14 mouse cellular contexts compared by ENCODE assay signal in genomic region chr5:35070953-35071352, GRCm38 (mm10). TPM values are rescaled to one million over a fixed set of nuclear protein-coding genes. Genes with fewer than 3 reads are reported as not detected.
DNase-seq lines count a peak whose midpoint lies in the region; ATAC-seq and TF ChIP-seq lines count a peak whose summit lies in the region.
"Had no signal": no experiment of that assay in that cellular context is flagged by ENCODE, and none has a peak within 500 bp of the region (broad histone marks: within the 10 kb centered on the region; RNA-seq: fewer than 3 reads in every experiment).

No protein-coding gene starts in this region.

- WGBS in cerebellum, adult 2 months = 61% methylated on average over 7 of the region's 7 CpGs
- WGBS in lung, postnatal 0 days = 50% methylated on average over 7 of the region's 7 CpGs
- 28% methylated on average over 7 of the region's 7 CpGs for WGBS in hindbrain, embryonic 14.5 days

- no peak for ATAC-seq in lung, postnatal 0 days
- 0 out of 2 replicates have a peak, but pooled peaks have one; percentile 36 for ATAC-seq in hindbrain, embryonic 14.5 days (ENCODE audit: low FRiP score)

- TF ChIP-seq EP300 in lung, postnatal 0 days (IDR thresholded peaks at IDR 0.05) = no peak

- TF ChIP-seq CTCF in cerebellum, adult 2 months (IDR thresholded peaks at IDR 0.05; ENCODE audit: borderline replicate concordance, insufficient read depth, low read depth, low read length) = no peak
- no peak for TF ChIP-seq CTCF in lung, postnatal 0 days (IDR thresholded peaks at IDR 0.05)

- H3K9me3 ChIP-seq in lung, postnatal 0 days (ENCODE audit: low read length) = no peaks in the 10 kb centered on the region
- no peaks in the 10 kb centered on the region for H3K9me3 ChIP-seq in hindbrain, embryonic 14.5 days (ENCODE audit: control insufficient read depth, low read length)
- H3K9me3 ChIP-seq: G1E; heart, embryonic 15.5 days; midbrain, embryonic 12.5 days had no signal

- no peak overlapping the region for H3K27ac ChIP-seq in cerebellum, adult 2 months (ENCODE audit: insufficient read depth, low read length)
- no peak overlapping the region for H3K27ac ChIP-seq in lung, postnatal 0 days (ENCODE audit: low read length)
- H3K27ac ChIP-seq in hindbrain, embryonic 14.5 days = peak overlapping the region; percentile 56; the same call in 1 of the 2 replicates
- H3K27ac ChIP-seq: heart, embryonic 15.5 days; midbrain, embryonic 12.5 days had no signal

- H3K4me3 ChIP-seq in cerebellum, adult 2 months (replicated peaks; ENCODE audit: insufficient read depth, low read depth, low read length) = no peak overlapping the region
- no peak overlapping the region for H3K4me3 ChIP-seq in lung, postnatal 0 days (ENCODE audit: low read depth, low read length)
- no peak overlapping the region for H3K4me3 ChIP-seq in hindbrain, embryonic 14.5 days (replicated peaks; ENCODE audit: low read length)
- no peak overlapping the region for H3K4me3 ChIP-seq in myocyte
- H3K4me3 ChIP-seq: heart, embryonic 15.5 days; midbrain, embryonic 12.5 days had no signal

- DNase-seq in cerebellum, postnatal 10 days = peak; percentile 68 to 77
- DNase-seq in cerebellum, adult 2 months = no peak
- DNase-seq in lung, postnatal 36 days = peak; percentile 10
- DNase-seq in lung, postnatal 0 days (ENCODE audit: low spot score) = no peak
- DNase-seq in hindbrain, embryonic 14.5 days (ENCODE audit: low spot score) = peak; percentile 37
- no peak for DNase-seq in cerebellum, adult 18-20 months
- DNase-seq in urinary bladder, postnatal 10 days (ENCODE audit: low spot score) = no peak
- DNase-seq: kidney, adult 2 months; lung, adult 18-20 months; thymus, adult 2 months had no signal

- H3K4me2 ChIP-seq in lung, postnatal 0 days (replicated peaks; ENCODE audit: low read depth, low read length) = no peak overlapping the region
- no peak overlapping the region for H3K4me2 ChIP-seq in hindbrain, embryonic 14.5 days (replicated peaks)
- H3K4me2 ChIP-seq in myocyte (ENCODE audit: low read depth) = peak overlapping the region; percentile 48
- H3K4me2 ChIP-seq: heart, embryonic 15.5 days; midbrain, embryonic 12.5 days had no signal

- no peak overlapping the region for H3ac ChIP-seq in myocyte (ENCODE audit: control insufficient read depth, insufficient read length)

- no peaks in the 10 kb centered on the region for H3K27me3 ChIP-seq in cerebellum, adult 2 months (ENCODE audit: control insufficient read depth, insufficient read depth, low read length)
- no peaks in the 10 kb centered on the region for H3K27me3 ChIP-seq in lung, postnatal 0 days (replicated peaks; ENCODE audit: insufficient read depth, low read length)
- H3K27me3 ChIP-seq in hindbrain, embryonic 14.5 days (ENCODE audit: control insufficient read depth, insufficient read depth, low read length) = no peaks in the 10 kb centered on the region
- no peaks in the 10 kb centered on the region for H3K27me3 ChIP-seq in myocyte (ENCODE audit: control insufficient read depth, insufficient read depth, insufficient read length)
- H3K27me3 ChIP-seq: heart, embryonic 15.5 days; midbrain, embryonic 12.5 days had no signal

- H3K79me2 ChIP-seq in myocyte (ENCODE audit: control insufficient read depth, insufficient read depth) = no peaks in the 10 kb centered on the region

- H3K9ac ChIP-seq in lung, postnatal 0 days (replicated peaks; ENCODE audit: low read depth) = no peak overlapping the region
- H3K9ac ChIP-seq in hindbrain, embryonic 14.5 days = no peak overlapping the region; the same call in 1 of the 2 replicates
- H3K9ac ChIP-seq: heart, embryonic 15.5 days; midbrain, embryonic 12.5 days had no signal

- H3K4me1 ChIP-seq in cerebellum, adult 2 months (ENCODE audit: control insufficient read depth, insufficient read depth, low read length) = peaks cover 18% of the 10 kb centered on the region
- H3K4me1 ChIP-seq in lung, postnatal 0 days (ENCODE audit: insufficient read depth, low read depth, low read length) = no peaks in the 10 kb centered on the region
- no peaks in the 10 kb centered on the region for H3K4me1 ChIP-seq in hindbrain, embryonic 14.5 days (replicated peaks; ENCODE audit: control insufficient read depth, insufficient read depth, low read length)

- no peaks in the 10 kb centered on the region for H3K36me3 ChIP-seq in lung, postnatal 0 days (ENCODE audit: insufficient read depth, low read length)
- H3K36me3 ChIP-seq in hindbrain, embryonic 14.5 days (replicated peaks; ENCODE audit: control insufficient read depth, insufficient read depth) = no peaks in the 10 kb centered on the region
- peaks cover 13% of the 10 kb centered on the region for H3K36me3 ChIP-seq in myocyte (ENCODE audit: control insufficient read depth, insufficient read depth)
- H3K36me3 ChIP-seq: G1E; midbrain, embryonic 12.5 days had no signal

- no peak for TF ChIP-seq POLR2A in cerebellum, adult 2 months (IDR thresholded peaks at IDR 0.05; ENCODE audit: borderline replicate concordance, insufficient read depth, low read length)
- TF ChIP-seq POLR2A in myocyte (IDR thresholded peaks at IDR 0.05; ENCODE audit: insufficient read length, low read depth) = no peak

TF ChIP-seq in myocyte, 11 proteins besides CTCF, POLR2A, EP300 and RAD21:
- TF ChIP-seq USF1 (IDR thresholded peaks at IDR 0.05; ENCODE audit: low read depth) (peak; percentile 5), E2F4 (IDR thresholded peaks at IDR 0.05; ENCODE audit: insufficient read depth) (no peak), MAX (IDR thresholded peaks at IDR 0.05; ENCODE audit: low read depth) (no peak), REST (IDR thresholded peaks at IDR 0.05; ENCODE audit: insufficient read depth, insufficient read length) (no peak), MYOG (IDR thresholded peaks at IDR 0.05; ENCODE audit: control insufficient read depth in 1 of 3, insufficient read depth in 1 of 3, insufficient read length in 2 of 3, low read depth in 2 of 3) (peak; percentile 94 to 99 (median 97)), TCF12 (IDR thresholded peaks at IDR 0.05; ENCODE audit: insufficient read depth, poor library complexity, severe bottlenecking) (peak; percentile 84), POLR2AphosphoS2 (IDR thresholded peaks at IDR 0.05; ENCODE audit: insufficient read length, low read depth) (no peak), MYOD1 (IDR thresholded peaks at IDR 0.05; ENCODE audit: control insufficient read depth in 1 of 3, insufficient read length in 2 of 3, low read depth in 2 of 3) (peak; percentile 78 to 92 (median 87)), TCF3 (IDR thresholded peaks at IDR 0.05; ENCODE audit: insufficient read length, low read depth) (peak; percentile 59), CEBPB (IDR thresholded peaks at IDR 0.05; ENCODE audit: insufficient read depth, poor library complexity, severe bottlenecking) (no peak), SRF (IDR thresholded peaks at IDR 0.05; ENCODE audit: control insufficient read depth, insufficient read length, low read depth) (no peak)
TF ChIP-seq in myocyte: peak in this region for 5.

RNA-seq across cellular contexts. Expression of gene Dok7, which starts 14.4 kb away (rescaled TPM):
- 17.3 and 19.0 TPM in 2 replicates for polyA plus RNA-seq in cerebellum, adult 2 months (2012; rRNA removed)
- polyA plus RNA-seq in lung, postnatal 0 days (2015; fragmentation: Nextera tagmentation; extraction: Ambion mirVana) = 0.56 and 0.67 TPM in 2 replicates
- 5.5 and 7.1 TPM in 2 replicates for polyA plus RNA-seq in hindbrain, embryonic 14.5 days (2014; fragmentation: Nextera tagmentation; extraction: Ambion mirVana)
- 49.5 TPM for polyA plus RNA-seq in myocyte (2012; fragmentation: generic; extraction: Trizol)
- polyA plus RNA-seq: G1E had no signal

RNA-seq across cellular contexts. Expression of gene Hgfac, which starts 29.6 kb away (rescaled TPM):
- 0.13 and 0.30 TPM in 2 replicates for polyA plus RNA-seq in cerebellum, adult 2 months (2012; rRNA removed)
- polyA plus RNA-seq in lung, postnatal 0 days (2015; fragmentation: Nextera tagmentation; extraction: Ambion mirVana) = 0.73 and 0.82 TPM in 2 replicates
- polyA plus RNA-seq in hindbrain, embryonic 14.5 days (2014; fragmentation: Nextera tagmentation; extraction: Ambion mirVana) = 0.48 and 0.72 TPM in 2 replicates
- 0.26 TPM for polyA plus RNA-seq in myocyte (2012; fragmentation: generic; extraction: Trizol)
- polyA plus RNA-seq: G1E had no signal

RNA-seq across cellular contexts. Expression of gene Lrpap1, which starts 34.6 kb away (rescaled TPM):
- 112 and 124 TPM in 2 replicates for polyA plus RNA-seq in cerebellum, adult 2 months (2012; rRNA removed)
- polyA plus RNA-seq in lung, postnatal 0 days (2015; fragmentation: Nextera tagmentation; extraction: Ambion mirVana) = 170 and 184 TPM in 2 replicates
- 150 and 160 TPM in 2 replicates for polyA plus RNA-seq in hindbrain, embryonic 14.5 days (2014; fragmentation: Nextera tagmentation; extraction: Ambion mirVana)
- polyA plus RNA-seq in myocyte (2012; fragmentation: generic; extraction: Trizol) = 46.2 TPM

Comparison
In these comparisons a context has a peak if more than half of its experiments do, and no peak if none do; other contexts are left out.
1. DNase-seq: peak in cerebellum, postnatal 10 days (2 of 2), lung, postnatal 36 days (single experiment) and hindbrain, embryonic 14.5 days (single experiment); none in cerebellum, adult 2 months (0 of 2), lung, postnatal 0 days (single experiment), cerebellum, adult 18-20 months (0 of 2) and urinary bladder, postnatal 10 days (single experiment).